Mouse (Mus musculus) spleen, postnatal 10 days (tissue): ENCODE data around the gene Olfr1353.
"Not testable (repeated sequence)": the region's sequence is repeated elsewhere in the genome, so short reads cannot be mapped to it uniquely, and the experiment has no call there.

Experiments used
- DNase-seq, 2 experiments: peaks; one replicate each; pipeline ENCODE4 v3.0.0; 2021 to 2022; ENCODE audit warnings: low spot score in 2 of 2

Olfr1353 gene

DNA sequence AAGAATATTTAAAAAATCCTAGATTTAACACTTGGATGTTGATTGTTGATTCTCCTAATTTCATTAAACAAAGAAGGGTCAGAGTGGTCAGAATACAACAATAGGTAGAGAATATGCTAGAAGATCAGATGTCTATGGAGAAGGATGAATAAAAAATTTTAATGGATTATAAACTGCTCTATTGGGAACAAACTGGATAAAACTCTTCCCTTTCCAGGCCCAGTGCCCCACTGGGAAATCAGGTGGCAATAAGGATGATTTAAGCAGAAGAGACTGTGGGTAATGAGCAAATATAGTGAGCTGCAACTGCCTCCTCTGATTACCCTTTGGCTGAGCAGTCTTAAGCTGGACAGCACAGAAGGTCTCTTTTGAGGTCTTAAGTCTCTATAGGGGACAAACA, at the start of gene Olfr1353:
TSS of gene Olfr1353 (plus strand) at position 301 of the 400 bp plus-strand sequence.
- DNase-seq, result not testable (repeated sequence)

GRCm38 (mm10) chr10:78950336-78950735, 12.8 kb upstream of the Olfr1353 start, which contains the start of gene Olfr8:
Gene Olfr8, plus strand, starts transcription at chr10:78950636.
- not testable (repeated sequence) for DNase-seq

DNA sequence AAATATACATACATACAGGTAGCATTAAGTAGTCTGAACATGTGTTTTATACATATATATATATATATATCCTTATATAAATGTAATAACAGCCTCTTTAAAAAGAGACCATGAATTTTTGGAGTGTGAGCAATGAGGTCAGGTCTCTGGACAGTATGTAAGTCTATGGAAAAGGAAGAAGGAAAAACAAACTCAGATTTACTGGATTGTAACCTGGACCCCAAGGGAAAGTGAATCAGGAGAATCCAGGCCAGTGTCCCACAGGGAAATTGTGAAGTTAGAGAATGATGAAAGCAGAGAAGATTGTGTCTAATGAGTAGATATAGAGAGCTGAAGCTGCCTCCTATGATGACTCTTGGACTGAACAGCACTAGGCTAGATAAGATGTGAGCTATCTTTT, 17.6 kb downstream of the Olfr1353 start, which contains the start of gene Olfr1352:
TSS of gene Olfr1352 (plus strand) at position 301 of the 400 bp plus-strand sequence.
- DNase-seq, result no peak

DNA sequence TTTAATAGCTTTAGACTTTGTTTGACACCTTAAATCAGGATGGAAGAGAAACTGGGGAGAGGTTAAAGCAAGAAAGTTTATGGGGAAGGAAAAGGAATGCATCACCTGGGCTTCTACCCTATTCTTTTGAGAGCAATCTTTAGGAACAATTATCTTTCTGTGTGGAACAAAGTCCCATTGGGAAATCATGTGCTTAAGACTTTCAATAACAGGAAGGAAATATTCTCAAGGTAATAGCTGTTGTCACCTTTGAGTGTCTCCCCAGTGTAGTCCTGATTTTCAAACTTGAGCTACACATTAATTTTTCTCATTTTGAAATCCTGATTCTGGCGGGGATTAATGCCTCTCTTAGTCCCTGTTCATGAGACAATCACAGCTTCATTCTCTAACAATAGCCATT, 49.1 kb downstream of the Olfr1353 start, which contains the start of gene Olfr1351:
TSS of gene Olfr1351 (plus strand) at position 301 of the 400 bp plus-strand sequence.
- no peak for DNase-seq
